Mouse (Mus musculus) embryonic facial prominence, embryonic 15.5 days (tissue): Measurements from ENCODE around the gene 1110051M20Rik. TPM values are rescaled to one million over a fixed set of nuclear protein-coding genes. Genes with fewer than 3 reads are reported as not detected.
A peak's percentile ranks its signal among the peaks of the same experiment; 100 is the strongest.

Experiments
- ATAC-seq: fragments of 200-750 bp; cut with Nextera tagmentation; 2 replicates; pipeline ENCODE4 v1.8.0; 2017; ENCODE audit warnings: low read depth, moderate TSS enrichment; ENCODE audit not compliant: insufficient number of reproducible peaks, low FRiP score, low TSS enrichment
- H3K27ac ChIP-seq: fragments of 300-500 bp; sonication (generic); replicated peaks from 2 replicates; pipeline ENCODE4 v1.5.1; 2015; ENCODE audit warnings: mild to moderate bottlenecking, inconsistent platforms
- H3K27me3 ChIP-seq: fragments of 300-500 bp; sonication (generic); 2 replicates; pipeline ENCODE4 v1.6.1; 2015; ENCODE audit warnings: inconsistent platforms
- H3K36me3 ChIP-seq: fragments of 300-500 bp; sonication (generic); 2 replicates; pipeline ENCODE4 v1.6.1; 2015; ENCODE audit warnings: mild to moderate bottlenecking, inconsistent platforms
- H3K4me1 ChIP-seq: fragments of 300-500 bp; sonication (generic); 2 replicates; pipeline ENCODE4 v1.6.1; 2015; ENCODE audit warnings: inconsistent platforms
- H3K4me2 ChIP-seq: fragments of 300-500 bp; sonication (generic); replicated peaks from 2 replicates; pipeline ENCODE4 v1.6.1; 2015; ENCODE audit warnings: mild to moderate bottlenecking, inconsistent platforms
- H3K4me3 ChIP-seq: fragments of 300-500 bp; sonication (generic); replicated peaks from 2 replicates; pipeline ENCODE4 v1.5.1; 2015; ENCODE audit warnings: mild to moderate bottlenecking, inconsistent platforms
- H3K9ac ChIP-seq: fragments of 300-500 bp; sonication (generic); 2 replicates; pipeline ENCODE4 v1.6.1; 2015; ENCODE audit warnings: inconsistent platforms
- H3K9me3 ChIP-seq: fragments of 300-500 bp; sonication (generic); replicated peaks from 2 replicates; pipeline ENCODE4 v1.6.1; 2016; ENCODE audit warnings: inconsistent platforms
- WGBS: fragments of 180-500 bp; shearing (Covaris S2); methylation state at CpG from one replicate; pipeline ENCODE4 v1.1.7; 2015; 5-methylcytosine and 5-hydroxymethylcytosine counted together
- polyA plus RNA-seq: library from polyadenylated mRNA; unstranded; fragments of >200 nt; fragmentation: Nextera tagmentation; extraction: Ambion mirVana; gene quantifications from 2 replicates; pipeline ENCODE4 v1.2.1, GENCODE M21; 2015

1110051M20Rik gene
- polyA plus RNA-seq, 1 experiment from 2014 or later = 68.0 TPM

GRCm38 (mm10) chr2:91474358-91474757 is 29.9 kb upstream of the 1110051M20Rik start:
- Histone ChIP-seq H3K27me3 (no peaks in the 10 kb centered on the region), H3K4me3 (no peak overlapping the region), H3K36me3 (peaks cover 70% of the 10 kb centered on the region), H3K27ac (peak overlapping the region; percentile 45; the same call in 1 of the 2 replicates), H3K9ac (no peak overlapping the region), H3K9me3 (no peaks in the 10 kb centered on the region), H3K4me2 (no peak overlapping the region), H3K4me1 (peaks cover 15% of the 10 kb centered on the region)
- ATAC-seq = peak; percentile 53; the same call in 1 of the 2 replicates
- 45% methylated on average over 12 of the region's 12 CpGs for WGBS

DNA sequence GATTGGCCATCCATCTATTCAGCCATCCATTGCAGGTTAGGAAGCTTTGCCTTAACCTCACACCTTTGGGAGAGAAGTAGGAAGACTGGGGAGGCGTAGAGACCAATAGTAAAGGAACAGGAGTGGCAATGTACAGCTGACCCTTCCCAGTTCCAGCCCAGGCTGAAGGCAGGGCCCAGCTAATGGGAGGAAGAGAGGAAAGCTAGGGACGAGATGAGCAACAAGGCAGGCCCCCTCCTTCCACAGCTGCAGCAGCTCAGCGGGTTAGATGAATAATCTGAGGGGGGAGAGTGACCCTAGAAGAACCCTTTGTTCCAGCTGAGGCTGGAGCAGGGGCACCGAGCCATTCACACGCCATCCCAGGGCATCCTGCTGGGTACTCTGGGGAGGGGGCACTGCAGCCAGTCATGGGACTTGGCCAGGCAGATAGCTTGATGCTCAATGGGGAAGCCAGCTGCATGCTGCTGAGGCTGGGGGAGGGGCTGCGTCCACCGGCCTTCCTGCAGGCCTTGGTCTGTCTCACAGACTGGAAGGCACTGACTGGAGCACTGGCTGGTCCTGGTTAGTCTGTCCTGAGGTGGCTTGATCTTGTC is 25.6 kb upstream of the 1110051M20Rik start:
- Histone ChIP-seq H3K9ac (no peak overlapping the region), H3K27me3 (no peaks in the 10 kb centered on the region), H3K4me1 (peaks cover 14% of the 10 kb centered on the region; the same call in 1 of the 2 replicates), H3K4me2 (no peak overlapping the region), H3K27ac (no peak overlapping the region), H3K4me3 (no peak overlapping the region), H3K36me3 (peaks cover 30% of the 10 kb centered on the region), H3K9me3 (no peaks in the 10 kb centered on the region)
- 47% methylated on average over 7 of the region's 7 CpGs for WGBS
- ATAC-seq = no peak

DNA sequence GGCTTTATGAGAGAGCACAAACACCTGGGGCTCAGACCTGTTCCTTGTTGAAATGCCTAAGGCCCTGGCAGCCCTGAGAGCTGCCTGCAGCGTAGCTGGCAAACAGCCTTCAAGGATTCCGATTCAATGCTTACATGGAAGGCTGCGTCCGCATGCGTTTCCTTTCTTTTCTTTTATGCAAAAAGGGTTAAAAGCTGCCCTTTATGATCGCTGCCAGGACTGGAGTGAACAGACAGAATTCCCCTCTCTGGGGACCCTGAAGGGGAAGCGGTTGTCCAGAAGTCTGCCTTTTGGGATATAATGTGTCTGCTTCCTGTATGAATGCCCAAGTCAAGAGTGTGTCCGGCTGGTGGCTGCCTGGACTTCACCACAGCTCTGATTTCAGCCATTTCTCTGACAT is 23.1 kb upstream of the 1110051M20Rik start:
- no peak for ATAC-seq
- peaks cover 18% of the 10 kb centered on the region for H3K4me1 ChIP-seq
- H3K9ac ChIP-seq = no peak overlapping the region
- H3K4me3 ChIP-seq = no peak overlapping the region
- WGBS = 55% methylated on average over 8 of the region's 8 CpGs
- H3K4me2 ChIP-seq = no peak overlapping the region
- H3K9me3 ChIP-seq = no peaks in the 10 kb centered on the region
- H3K36me3 ChIP-seq = peaks cover 4% of the 10 kb centered on the region
- H3K27ac ChIP-seq = peak overlapping the region; percentile 17; the same call in 1 of the 2 replicates
- H3K27me3 ChIP-seq = no peaks in the 10 kb centered on the region

- no peaks in the 10 kb centered on the region for H3K9me3 ChIP-seq
- H3K4me1 ChIP-seq = peaks cover 34% of the 10 kb centered on the region
- WGBS = 80% methylated on average over 3 of the region's 3 CpGs
- no peaks in the 10 kb centered on the region; the same call in 1 of the 2 replicates for H3K36me3 ChIP-seq
- H3K4me3 ChIP-seq = no peak overlapping the region
- H3K27me3 ChIP-seq = no peaks in the 10 kb centered on the region
- H3K9ac ChIP-seq = no peak overlapping the region
- H3K4me2 ChIP-seq = no peak overlapping the region
- no peak for ATAC-seq
- no peak overlapping the region for H3K27ac ChIP-seq
These were observed 21.4 kb upstream of the 1110051M20Rik start for GRCm38 (mm10) chr2:91465934-91466333.

DNA sequence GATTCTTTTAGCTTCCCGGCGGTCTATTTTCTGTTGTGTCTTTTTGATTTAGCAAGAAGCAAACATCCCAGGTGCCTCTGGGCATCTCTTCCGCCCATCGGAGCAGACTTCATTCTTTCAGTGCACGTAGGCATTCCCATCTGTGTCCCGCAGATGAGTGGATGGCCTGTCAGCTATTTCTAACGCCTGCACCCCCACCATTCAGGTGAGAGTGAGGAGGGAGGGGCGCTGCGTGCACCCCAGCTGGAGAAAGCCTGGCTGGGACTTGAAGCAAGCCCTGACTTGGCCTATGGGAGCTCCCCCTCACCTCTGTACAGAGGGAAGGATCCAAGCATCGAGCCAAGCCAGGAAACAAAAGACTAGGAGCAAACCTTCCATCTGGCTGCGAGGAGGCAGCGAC is 18.2 kb upstream of the 1110051M20Rik start:
- no peaks in the 10 kb centered on the region for H3K9me3 ChIP-seq
- H3K4me3 ChIP-seq = peak overlapping the region; percentile 2; the same call in 1 of the 2 replicates
- no peaks in the 10 kb centered on the region; the same call in 1 of the 2 replicates for H3K36me3 ChIP-seq
- peak overlapping the region; percentile 76 for H3K27ac ChIP-seq
- peak overlapping the region; percentile 22 for H3K4me2 ChIP-seq
- H3K27me3 ChIP-seq = no peaks in the 10 kb centered on the region
- WGBS = 24% methylated on average over 12 of the region's 12 CpGs
- no peak overlapping the region for H3K9ac ChIP-seq
- H3K4me1 ChIP-seq = peaks cover 45% of the 10 kb centered on the region
- ATAC-seq = 0 out of 2 replicates have a peak, but pooled peaks have one; percentile 17

GRCm38 (mm10) chr2:91462196-91462595 is 17.7 kb upstream of the 1110051M20Rik start:
- no peak for ATAC-seq
- 15% methylated on average over 2 of the region's 2 CpGs for WGBS
- no peak overlapping the region for H3K9ac ChIP-seq
- H3K4me3 ChIP-seq = no peak overlapping the region
- H3K36me3 ChIP-seq = no peaks in the 10 kb centered on the region; the same call in 1 of the 2 replicates
- no peaks in the 10 kb centered on the region for H3K27me3 ChIP-seq
- H3K4me2 ChIP-seq = peak overlapping the region; percentile 22
- H3K27ac ChIP-seq = peak overlapping the region; percentile 76
- peaks cover 45% of the 10 kb centered on the region for H3K4me1 ChIP-seq
- H3K9me3 ChIP-seq = no peaks in the 10 kb centered on the region

DNA sequence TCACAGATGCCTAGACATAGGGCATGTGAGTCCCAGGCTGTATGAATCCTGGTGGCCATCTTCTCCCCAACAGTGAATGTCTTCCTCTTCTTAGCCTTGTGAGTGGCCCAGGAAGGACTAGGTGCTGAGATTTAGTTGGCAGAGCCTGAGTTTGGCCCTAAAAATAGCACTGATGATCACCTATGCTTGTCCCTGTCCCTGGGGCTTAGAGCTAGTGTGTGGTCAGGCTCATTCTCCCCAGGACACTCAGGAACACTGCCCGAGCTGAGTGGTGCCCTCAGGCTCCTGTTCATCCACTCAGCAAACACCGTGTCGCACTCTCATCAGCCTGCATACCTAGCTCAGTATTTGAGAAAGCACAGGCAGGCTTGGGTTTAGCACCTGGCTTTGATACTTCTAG is 16.8 kb upstream of the 1110051M20Rik start:
- H3K4me1 ChIP-seq = peaks cover 47% of the 10 kb centered on the region
- 34% methylated on average over 3 of the region's 3 CpGs for WGBS
- H3K9me3 ChIP-seq = no peaks in the 10 kb centered on the region
- H3K36me3 ChIP-seq = no peaks in the 10 kb centered on the region; the same call in 1 of the 2 replicates
- H3K4me3 ChIP-seq = no peak overlapping the region
- peak overlapping the region; percentile 22 for H3K4me2 ChIP-seq
- ATAC-seq = no peak
- H3K27ac ChIP-seq = peak overlapping the region; percentile 76
- no peaks in the 10 kb centered on the region for H3K27me3 ChIP-seq
- no peak overlapping the region for H3K9ac ChIP-seq

DNA sequence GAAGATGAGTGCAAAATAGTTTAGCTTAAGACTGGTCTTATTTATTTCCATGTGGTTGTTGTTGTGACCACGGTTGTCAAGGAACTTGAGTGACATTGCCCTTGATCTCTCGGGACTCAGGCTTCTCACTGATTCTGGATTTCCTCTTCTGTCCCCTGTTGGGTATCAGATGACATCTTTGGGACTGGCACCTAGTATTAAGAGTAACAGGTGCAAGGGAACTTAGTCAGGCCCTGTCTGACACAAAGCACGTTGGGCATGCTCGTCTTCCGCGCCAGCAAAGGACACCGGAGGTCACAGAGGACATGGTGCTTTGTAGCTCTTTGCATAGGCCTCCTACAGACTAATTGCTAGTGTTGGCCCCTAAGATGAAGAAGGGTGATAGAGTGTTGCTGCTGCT is 16.3 kb upstream of the 1110051M20Rik start:
- Histone ChIP-seq H3K9ac (no peak overlapping the region), H3K9me3 (no peaks in the 10 kb centered on the region), H3K36me3 (no peaks in the 10 kb centered on the region; the same call in 1 of the 2 replicates), H3K4me3 (no peak overlapping the region), H3K4me2 (0 out of 2 replicates have a peak overlapping the region, but pooled peaks have one; percentile 22), H3K27ac (no peak overlapping the region), H3K27me3 (no peaks in the 10 kb centered on the region), H3K4me1 (peaks cover 49% of the 10 kb centered on the region)
- 51% methylated on average over 7 of the region's 7 CpGs for WGBS
- ATAC-seq = no peak

DNA sequence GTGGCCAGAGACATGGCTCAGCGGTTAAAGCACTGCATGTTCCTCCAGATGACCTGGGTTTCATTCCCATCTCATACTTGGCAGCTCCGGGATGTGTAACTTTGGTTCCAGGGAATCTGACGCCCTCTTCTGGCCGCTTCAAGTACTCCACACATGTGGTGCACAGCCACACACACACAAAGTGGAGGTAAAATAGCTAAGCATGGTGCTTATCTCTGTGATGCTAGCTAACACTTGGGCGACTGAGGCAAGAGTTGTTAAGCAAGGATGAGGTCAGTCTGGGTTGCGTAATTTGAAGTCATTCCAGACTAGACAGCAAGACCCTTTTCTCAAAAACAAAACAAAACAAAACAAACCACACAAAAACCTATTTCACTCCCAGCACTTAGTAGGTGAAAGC is 15.6 kb upstream of the 1110051M20Rik start:
- Histone ChIP-seq H3K36me3 (no peaks in the 10 kb centered on the region; the same call in 1 of the 2 replicates), H3K4me2 (peak overlapping the region; percentile 84; the same call in 1 of the 2 replicates), H3K9ac (no peak overlapping the region), H3K4me3 (peak overlapping the region; percentile 82; the same call in 1 of the 2 replicates), H3K9me3 (no peaks in the 10 kb centered on the region), H3K4me1 (peaks cover 49% of the 10 kb centered on the region), H3K27ac (0 out of 2 replicates have a peak overlapping the region, but pooled peaks have one; percentile 96), H3K27me3 (no peaks in the 10 kb centered on the region)
- WGBS = 93% methylated on average over 6 of the region's 6 CpGs
- no peak for ATAC-seq

DNA sequence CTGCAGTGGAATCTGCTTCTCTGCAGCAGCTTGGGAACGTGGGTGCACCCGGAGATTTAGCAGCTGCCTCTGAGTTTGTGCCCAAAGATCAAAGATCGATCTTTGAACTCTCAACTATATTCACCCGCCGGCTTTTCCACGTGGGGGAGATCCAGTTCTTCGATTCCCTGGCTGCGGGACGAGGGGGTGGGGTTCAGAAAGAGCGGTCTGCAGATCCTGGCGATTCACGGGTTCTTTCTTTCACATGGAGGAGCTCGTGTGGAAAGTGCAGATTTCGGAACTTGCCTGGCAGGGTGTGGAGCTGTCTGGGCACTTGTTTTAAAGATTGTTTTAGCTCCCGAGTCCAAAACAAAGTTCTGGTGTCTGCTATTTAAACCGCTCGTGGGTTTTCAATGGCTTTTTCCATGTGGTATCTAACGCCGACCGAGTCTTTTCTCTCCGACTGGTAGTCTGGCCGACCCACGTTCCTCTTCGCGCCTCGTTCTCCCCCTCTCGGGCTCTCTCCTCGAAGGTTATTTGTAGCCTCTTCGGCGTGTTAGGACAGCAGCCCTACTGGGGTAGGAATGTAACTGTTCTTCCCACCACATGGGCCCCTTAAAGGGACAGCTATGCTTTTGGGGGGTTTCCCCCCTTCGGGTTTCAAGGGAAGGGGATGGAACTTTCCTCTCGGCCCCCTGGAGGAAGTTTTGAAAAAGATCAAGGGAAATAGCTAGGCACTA is 14.3 kb upstream of the 1110051M20Rik start:
- H3K4me2 ChIP-seq = peak overlapping the region; percentile 84
- WGBS = 0% methylated on average over 32 of the region's 32 CpGs
- H3K27me3 ChIP-seq = no peaks in the 10 kb centered on the region
- peak overlapping the region; percentile 82 for H3K4me3 ChIP-seq
- no peak; the same call in 1 of the 2 replicates for ATAC-seq
- H3K9ac ChIP-seq = peak overlapping the region; percentile 81
- H3K4me1 ChIP-seq = peaks cover 49% of the 10 kb centered on the region
- peak overlapping the region; percentile 96 for H3K27ac ChIP-seq
- no peaks in the 10 kb centered on the region for H3K9me3 ChIP-seq
- H3K36me3 ChIP-seq = no peaks in the 10 kb centered on the region; the same call in 1 of the 2 replicates

DNA sequence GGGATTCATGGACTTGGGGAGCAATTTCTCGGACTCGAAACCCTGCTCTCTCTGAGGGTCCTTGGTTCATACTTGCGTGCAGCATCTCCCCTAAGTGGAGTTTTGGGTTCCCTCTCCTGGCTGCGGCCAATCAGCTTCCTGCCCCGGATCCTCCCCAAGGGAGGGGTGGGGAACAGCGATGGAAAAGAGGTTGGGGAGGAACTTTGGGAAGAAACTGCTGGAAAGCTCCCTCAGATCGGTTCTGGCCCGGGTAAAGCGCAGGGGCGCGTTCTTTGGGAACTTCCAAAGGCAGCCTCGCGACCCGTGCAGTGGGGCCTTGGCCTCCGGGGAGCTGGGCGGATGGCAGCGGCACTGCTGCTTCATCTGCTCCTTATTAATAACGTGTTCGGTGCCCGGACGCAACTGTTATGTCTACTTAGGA is 13.8 kb upstream of the 1110051M20Rik start:
- H3K36me3 ChIP-seq = no peaks in the 10 kb centered on the region
- no peaks in the 10 kb centered on the region for H3K9me3 ChIP-seq
- H3K4me3 ChIP-seq = peak overlapping the region; percentile 82
- peak overlapping the region; percentile 84 for H3K4me2 ChIP-seq
- H3K27me3 ChIP-seq = no peaks in the 10 kb centered on the region
- peak overlapping the region; percentile 96 for H3K27ac ChIP-seq
- ATAC-seq = peak; percentile 72
- peaks cover 44% of the 10 kb centered on the region for H3K4me1 ChIP-seq
- WGBS = 1% methylated on average over 21 of the region's 21 CpGs
- peak overlapping the region; percentile 81 for H3K9ac ChIP-seq
